Mouse (Mus musculus): Measurements from ENCODE around the gene Tcam1. TPM values are rescaled to one million over a fixed set of nuclear protein-coding genes. Genes with fewer than 3 reads are reported as not detected.

Gene Tcam1
- polyA plus RNA-seq, 1 experiment from 2014 or later: 0.09 TPM

- Histone ChIP-seq H3K9ac (ENCODE audit: low read depth, low read length) (no peak overlapping the region), H3K4me3 (ENCODE audit: low read depth, low read length) (no peak overlapping the region), H3K9me3 (ENCODE audit: control insufficient read depth) (no peaks in the 10 kb centered on the region), H3K4me2 (replicated peaks; ENCODE audit: low read depth) (no peak overlapping the region), H3K27ac (ENCODE audit: low read depth, low read length) (no peak overlapping the region), H3K4me1 (replicated peaks; ENCODE audit: control insufficient read depth, insufficient read depth, low read length) (no peaks in the 10 kb centered on the region), H3K36me3 (ENCODE audit: control insufficient read depth, insufficient read depth) (no peaks in the 10 kb centered on the region), H3K27me3 (replicated peaks; ENCODE audit: control insufficient read depth, insufficient read depth, low read length) (no peaks in the 10 kb centered on the region)
- TF ChIP-seq CTCF (IDR thresholded peaks at IDR 0.05; ENCODE audit: low read depth): no peak
- 50% methylated on average over 5 of the region's 5 CpGs for WGBS
- no peak for ATAC-seq
These were observed 31.0 kb downstream of the Tcam1 start for GRCm38 (mm10) chr11:106307432-106307831.

- WGBS: 85% methylated on average over 11 of the region's 11 CpGs
- H3K4me3 ChIP-seq (ENCODE audit: low read depth, low read length): no peak overlapping the region
- no peak overlapping the region for H3K9ac ChIP-seq (ENCODE audit: low read depth, low read length)
- no peaks in the 10 kb centered on the region for H3K36me3 ChIP-seq (ENCODE audit: control insufficient read depth, insufficient read depth)
- H3K4me1 ChIP-seq (replicated peaks; ENCODE audit: control insufficient read depth, insufficient read depth, low read length): no peaks in the 10 kb centered on the region
- H3K4me2 ChIP-seq (replicated peaks; ENCODE audit: low read depth): no peak overlapping the region
- no peak for TF ChIP-seq CTCF (IDR thresholded peaks at IDR 0.05; ENCODE audit: low read depth)
- no peak for ATAC-seq
- no peaks in the 10 kb centered on the region for H3K9me3 ChIP-seq (ENCODE audit: control insufficient read depth)
- no peaks in the 10 kb centered on the region for H3K27me3 ChIP-seq (replicated peaks; ENCODE audit: control insufficient read depth, insufficient read depth, low read length)
- H3K27ac ChIP-seq (ENCODE audit: low read depth, low read length): no peak overlapping the region
These were observed 31.7 kb downstream of the Tcam1 start for GRCm38 (mm10) chr11:106308162-106308561.

- WGBS: 60% methylated on average over 5 of the region's 5 CpGs
- no peak overlapping the region for H3K4me2 ChIP-seq (replicated peaks; ENCODE audit: low read depth)
- ATAC-seq: no peak
- no peak overlapping the region for H3K4me3 ChIP-seq (ENCODE audit: low read depth, low read length)
- H3K9me3 ChIP-seq (ENCODE audit: control insufficient read depth): no peaks in the 10 kb centered on the region
- no peak for TF ChIP-seq CTCF (IDR thresholded peaks at IDR 0.05; ENCODE audit: low read depth)
- H3K36me3 ChIP-seq (ENCODE audit: control insufficient read depth, insufficient read depth): no peaks in the 10 kb centered on the region
- no peak overlapping the region for H3K9ac ChIP-seq (ENCODE audit: low read depth, low read length)
- no peaks in the 10 kb centered on the region for H3K27me3 ChIP-seq (replicated peaks; ENCODE audit: control insufficient read depth, insufficient read depth, low read length)
- no peaks in the 10 kb centered on the region for H3K4me1 ChIP-seq (replicated peaks; ENCODE audit: control insufficient read depth, insufficient read depth, low read length)
- no peak overlapping the region for H3K27ac ChIP-seq (ENCODE audit: low read depth, low read length)
These were observed 33.7 kb downstream of the Tcam1 start for GRCm38 (mm10) chr11:106310123-106310522.

GRCm38 (mm10) chr11:106313533-106313932 lies 37.1 kb downstream of the Tcam1 start:
- Histone ChIP-seq H3K27ac (ENCODE audit: low read depth, low read length) (no peak overlapping the region), H3K4me2 (replicated peaks; ENCODE audit: low read depth) (no peak overlapping the region)
- WGBS: 34% methylated on average over 5 of the region's 5 CpGs

DNA sequence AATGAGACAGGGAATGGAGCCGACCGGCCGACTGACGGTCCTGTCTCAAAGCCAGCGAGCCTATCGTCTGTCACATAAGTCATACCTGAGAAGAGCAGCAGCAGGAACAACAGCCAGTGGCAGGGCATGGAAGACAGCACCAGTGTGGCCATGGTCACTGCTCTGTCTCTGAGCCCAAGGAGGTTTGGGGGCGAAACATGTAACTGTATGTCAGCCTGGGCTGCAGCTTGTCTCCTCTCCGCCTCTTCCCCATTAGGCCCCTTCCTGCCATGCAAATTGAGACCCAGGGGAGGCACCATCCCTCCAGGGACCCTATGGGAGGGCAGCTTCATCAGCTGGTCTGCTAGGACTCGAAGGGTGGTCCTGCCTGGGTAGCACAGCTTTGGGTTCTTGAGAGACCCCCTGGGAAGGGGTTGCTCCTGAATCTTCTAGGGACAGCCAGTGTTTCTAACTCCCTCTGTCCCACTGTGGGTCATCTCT lies 37.9 kb downstream of the Tcam1 start, which contains the start of gene Cd79b:
Gene Cd79b (minus strand): TSS at position 430 of the 480 bp plus-strand sequence.
- H3K4me3 ChIP-seq (ENCODE audit: low read depth, low read length): no peak within 1 kb of the TSS
- H3K27ac ChIP-seq (ENCODE audit: low read depth, low read length): no peak within 1 kb of the TSS

More at GRCm38 (mm10) chr11:106313533-106313932, 37.1 kb downstream of the Tcam1 start:
- Histone ChIP-seq H3K27me3 (replicated peaks; ENCODE audit: control insufficient read depth, insufficient read depth, low read length) (no peaks in the 10 kb centered on the region), H3K9ac (ENCODE audit: low read depth, low read length) (no peak overlapping the region), H3K36me3 (ENCODE audit: control insufficient read depth, insufficient read depth) (no peaks in the 10 kb centered on the region), H3K9me3 (ENCODE audit: control insufficient read depth) (no peaks in the 10 kb centered on the region), H3K4me3 (ENCODE audit: low read depth, low read length) (no peak overlapping the region), H3K4me1 (replicated peaks; ENCODE audit: control insufficient read depth, insufficient read depth, low read length) (0 out of 2 replicates have a peak, but pooled peaks cover 3% of the 10 kb centered on the region)
- ATAC-seq: peak; percentile 38; the same call in 1 of the 2 replicates
- no peak for TF ChIP-seq CTCF (IDR thresholded peaks at IDR 0.05; ENCODE audit: low read depth)

DNA sequence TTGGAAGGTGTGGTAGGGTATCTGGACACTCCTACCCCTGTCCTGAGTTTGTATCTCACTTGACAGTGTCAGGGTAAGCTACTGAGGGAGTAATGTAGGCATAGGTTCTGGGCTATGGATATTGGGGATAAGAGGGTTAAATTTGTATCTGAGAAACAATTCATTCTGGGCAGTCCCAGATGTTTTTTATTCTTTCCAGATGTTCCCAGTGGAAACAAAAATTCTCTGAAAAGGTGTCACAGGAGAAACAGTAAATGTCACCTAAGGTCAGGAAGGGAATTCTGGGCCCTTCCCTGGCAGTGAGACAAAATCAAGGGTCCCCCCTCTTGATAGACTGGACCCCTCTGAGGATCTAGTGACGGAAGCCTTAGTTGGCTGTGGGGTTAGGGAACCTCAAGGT lies 39.9 kb downstream of the Tcam1 start:
- Histone ChIP-seq H3K9me3 (ENCODE audit: control insufficient read depth) (no peaks in the 10 kb centered on the region), H3K27ac (ENCODE audit: low read depth, low read length) (no peak overlapping the region), H3K27me3 (replicated peaks; ENCODE audit: control insufficient read depth, insufficient read depth, low read length) (no peaks in the 10 kb centered on the region), H3K9ac (ENCODE audit: low read depth, low read length) (no peak overlapping the region), H3K4me1 (replicated peaks; ENCODE audit: control insufficient read depth, insufficient read depth, low read length) (0 out of 2 replicates have a peak, but pooled peaks cover 6% of the 10 kb centered on the region), H3K4me2 (replicated peaks; ENCODE audit: low read depth) (no peak overlapping the region), H3K4me3 (ENCODE audit: low read depth, low read length) (no peak overlapping the region), H3K36me3 (ENCODE audit: control insufficient read depth, insufficient read depth) (no peaks in the 10 kb centered on the region)
- ATAC-seq: no peak
- 68% methylated on average over 1 of the region's 1 CpGs for WGBS
- no peak for TF ChIP-seq CTCF (IDR thresholded peaks at IDR 0.05; ENCODE audit: low read depth)

More for the DNA sequence above, 37.9 kb downstream of the Tcam1 start, which contains the start of gene Cd79b:
- Histone ChIP-seq H3K4me2 (replicated peaks; ENCODE audit: low read depth) (no peak within 1 kb of the TSS), H3K36me3 (ENCODE audit: control insufficient read depth, insufficient read depth) (no peaks in the 10 kb centered on the region), H3K27me3 (replicated peaks; ENCODE audit: control insufficient read depth, insufficient read depth, low read length) (no peaks in the 10 kb centered on the region), H3K9me3 (ENCODE audit: control insufficient read depth) (no peaks in the 10 kb centered on the region), H3K9ac (ENCODE audit: low read depth, low read length) (no peak within 1 kb of the TSS), H3K4me1 (replicated peaks; ENCODE audit: control insufficient read depth, insufficient read depth, low read length) (0 out of 2 replicates have a peak, but pooled peaks cover 6% of the 10 kb centered on the region)
- WGBS: 54% methylated on average over 9 of the region's 9 CpGs
- ATAC-seq: no peak
- no peak for TF ChIP-seq CTCF (IDR thresholded peaks at IDR 0.05; ENCODE audit: low read depth)
